Mouse (Mus musculus): ENCODE data around the gene Cdc42bpb. TPM values are rescaled to one million over a fixed set of nuclear protein-coding genes. Genes with fewer than 3 reads are reported as not detected.
A peak's percentile ranks its signal among the peaks of the same experiment; 100 is the strongest.

Gene Cdc42bpb
- polyA plus RNA-seq, 1 experiment from 2014 or later: 44.9 TPM

- no peak overlapping the region for H3K4me2 ChIP-seq
- H3K9ac ChIP-seq: no peak overlapping the region
- no peak for ATAC-seq (replicated peaks)
- no peak overlapping the region for H3K27ac ChIP-seq
- no peaks in the 10 kb centered on the region for H3K9me3 ChIP-seq
- H3K4me1 ChIP-seq: peaks cover 49% of the 10 kb centered on the region
- no peaks in the 10 kb centered on the region for H3K27me3 ChIP-seq (replicated peaks)
- no peaks in the 10 kb centered on the region for H3K36me3 ChIP-seq (replicated peaks)
- H3K4me3 ChIP-seq: no peak overlapping the region
- 90% methylated on average over 16 of the region's 16 CpGs for WGBS
Measured at GRCm38 (mm10) chr12:111360671-111361070, 16.8 kb downstream of the Cdc42bpb start.

GRCm38 (mm10) chr12:111356216-111356615 is 21.3 kb downstream of the Cdc42bpb start:
- Histone ChIP-seq H3K4me1 (peaks cover 59% of the 10 kb centered on the region), H3K9me3 (no peaks in the 10 kb centered on the region), H3K27ac (no peak overlapping the region), H3K9ac (no peak overlapping the region), H3K27me3 (replicated peaks) (no peaks in the 10 kb centered on the region), H3K4me3 (no peak overlapping the region), H3K36me3 (replicated peaks) (no peaks in the 10 kb centered on the region), H3K4me2 (no peak overlapping the region)
- WGBS: 89% methylated on average over 8 of the region's 8 CpGs
- no peak for ATAC-seq (replicated peaks)

- peaks cover 53% of the 10 kb centered on the region for H3K4me1 ChIP-seq
- ATAC-seq (replicated peaks): no peak
Measured at GRCm38 (mm10) chr12:111354142-111354541, 23.4 kb downstream of the Cdc42bpb start.

GRCm38 (mm10) chr12:111353439-111353915 is 24.0 kb downstream of the Cdc42bpb start:
- Histone ChIP-seq H3K27ac (peak overlapping the region; percentile 71), H3K4me1 (peaks cover 50% of the 10 kb centered on the region), H3K4me3 (no peak overlapping the region), H3K27me3 (replicated peaks) (no peaks in the 10 kb centered on the region), H3K4me2 (peak overlapping the region; percentile 31), H3K9me3 (no peaks in the 10 kb centered on the region), H3K36me3 (replicated peaks) (no peaks in the 10 kb centered on the region), H3K9ac (no peak overlapping the region)
- WGBS: 33% methylated on average over 15 of the region's 15 CpGs
- ATAC-seq (replicated peaks): peak; percentile 76

More at GRCm38 (mm10) chr12:111354142-111354541, 23.4 kb downstream of the Cdc42bpb start:
- Histone ChIP-seq H3K9me3 (no peaks in the 10 kb centered on the region), H3K27ac (peak overlapping the region; percentile 71), H3K27me3 (replicated peaks) (no peaks in the 10 kb centered on the region), H3K9ac (no peak overlapping the region), H3K4me3 (no peak overlapping the region), H3K4me2 (no peak overlapping the region), H3K36me3 (replicated peaks) (no peaks in the 10 kb centered on the region)
- 81% methylated on average over 5 of the region's 5 CpGs for WGBS

GRCm38 (mm10) chr12:111353008-111353407 is 24.5 kb downstream of the Cdc42bpb start:
- WGBS: 89% methylated on average over 11 of the region's 11 CpGs
- H3K4me1 ChIP-seq: peaks cover 45% of the 10 kb centered on the region
- H3K9me3 ChIP-seq: no peaks in the 10 kb centered on the region
- ATAC-seq (replicated peaks): no peak
- H3K27me3 ChIP-seq (replicated peaks): no peaks in the 10 kb centered on the region
- no peak overlapping the region for H3K9ac ChIP-seq
- H3K4me2 ChIP-seq: peak overlapping the region; percentile 31; the same call in 1 of the 2 replicates
- H3K27ac ChIP-seq: peak overlapping the region; percentile 71
- H3K36me3 ChIP-seq (replicated peaks): no peaks in the 10 kb centered on the region
- H3K4me3 ChIP-seq: no peak overlapping the region

- no peaks in the 10 kb centered on the region for H3K27me3 ChIP-seq (replicated peaks)
- peak overlapping the region; percentile 71 for H3K27ac ChIP-seq
- H3K4me2 ChIP-seq: no peak overlapping the region
- no peak overlapping the region for H3K9ac ChIP-seq
- ATAC-seq (replicated peaks): no peak
- no peak overlapping the region for H3K4me3 ChIP-seq
- WGBS: 88% methylated on average over 10 of the region's 10 CpGs
- peaks cover 40% of the 10 kb centered on the region for H3K4me1 ChIP-seq
- no peaks in the 10 kb centered on the region for H3K9me3 ChIP-seq
- H3K36me3 ChIP-seq (replicated peaks): no peaks in the 10 kb centered on the region
Measured at GRCm38 (mm10) chr12:111352520-111352919, 25.0 kb downstream of the Cdc42bpb start.

GRCm38 (mm10) chr12:111349540-111350231 is 27.8 kb downstream of the Cdc42bpb start:
- Histone ChIP-seq H3K4me2 (no peak overlapping the region), H3K27ac (no peak overlapping the region), H3K9me3 (no peaks in the 10 kb centered on the region), H3K27me3 (replicated peaks) (no peaks in the 10 kb centered on the region), H3K36me3 (replicated peaks) (no peaks in the 10 kb centered on the region), H3K4me3 (no peak overlapping the region), H3K9ac (no peak overlapping the region), H3K4me1 (peaks cover 21% of the 10 kb centered on the region)
- no peak for ATAC-seq (replicated peaks)
- WGBS: 94% methylated on average over 15 of the region's 15 CpGs

- H3K9ac ChIP-seq: no peak overlapping the region
- WGBS: 60% methylated on average over 1 of the region's 1 CpGs
- no peaks in the 10 kb centered on the region for H3K9me3 ChIP-seq
- H3K27ac ChIP-seq: no peak overlapping the region
- ATAC-seq (replicated peaks): no peak
- H3K27me3 ChIP-seq (replicated peaks): no peaks in the 10 kb centered on the region
- H3K36me3 ChIP-seq (replicated peaks): no peaks in the 10 kb centered on the region
- no peak overlapping the region for H3K4me2 ChIP-seq
- H3K4me1 ChIP-seq: no peaks in the 10 kb centered on the region; the same call in 1 of the 2 replicates
- H3K4me3 ChIP-seq: no peak overlapping the region
Measured at GRCm38 (mm10) chr12:111343956-111344355, 33.6 kb downstream of the Cdc42bpb start.

GRCm38 (mm10) chr12:111340692-111341091 is 36.8 kb downstream of the Cdc42bpb start:
- no peak overlapping the region for H3K4me3 ChIP-seq
- ATAC-seq (replicated peaks): no peak
- no peak overlapping the region for H3K4me2 ChIP-seq
- whole genome bisulfite sequencing: 85% methylated on average over 7 of the region's 7 CpGs
- H3K9ac ChIP-seq: no peak overlapping the region
- peaks cover 11% of the 10 kb centered on the region for H3K36me3 ChIP-seq (replicated peaks)
- H3K27me3 ChIP-seq (replicated peaks): no peaks in the 10 kb centered on the region
- no peaks in the 10 kb centered on the region for H3K4me1 ChIP-seq
- no peak overlapping the region for H3K27ac ChIP-seq
- no peaks in the 10 kb centered on the region for H3K9me3 ChIP-seq

GRCm38 (mm10) chr12:111337864-111338354 is 39.6 kb downstream of the Cdc42bpb start:
- WGBS: 82% methylated on average over 15 of the region's 15 CpGs
- Histone ChIP-seq H3K27ac (no peak overlapping the region), H3K4me3 (no peak overlapping the region), H3K9ac (no peak overlapping the region), H3K4me2 (no peak overlapping the region), H3K27me3 (replicated peaks) (no peaks in the 10 kb centered on the region), H3K4me1 (no peaks in the 10 kb centered on the region), H3K9me3 (no peaks in the 10 kb centered on the region), H3K36me3 (replicated peaks) (peaks cover 18% of the 10 kb centered on the region)
- no peak for ATAC-seq (replicated peaks)

- Histone ChIP-seq H3K27ac (no peak overlapping the region), H3K9me3 (no peaks in the 10 kb centered on the region), H3K9ac (no peak overlapping the region), H3K4me3 (no peak overlapping the region), H3K4me2 (no peak overlapping the region), H3K36me3 (replicated peaks) (peaks cover 21% of the 10 kb centered on the region), H3K4me1 (no peaks in the 10 kb centered on the region), H3K27me3 (replicated peaks) (no peaks in the 10 kb centered on the region)
- no peak for ATAC-seq (replicated peaks)
- 84% methylated on average over 15 of the region's 15 CpGs for WGBS
Measured at GRCm38 (mm10) chr12:111333020-111333605, 44.4 kb downstream of the Cdc42bpb start.

GRCm38 (mm10) chr12:111332443-111332842 is 45.1 kb downstream of the Cdc42bpb start:
- Histone ChIP-seq H3K4me1 (no peaks in the 10 kb centered on the region), H3K9me3 (no peaks in the 10 kb centered on the region), H3K4me3 (no peak overlapping the region), H3K36me3 (replicated peaks) (peaks cover 24% of the 10 kb centered on the region), H3K27me3 (replicated peaks) (no peaks in the 10 kb centered on the region), H3K9ac (no peak overlapping the region), H3K27ac (no peak overlapping the region), H3K4me2 (no peak overlapping the region)
- ATAC-seq (replicated peaks): no peak
- WGBS: 95% methylated on average over 11 of the region's 11 CpGs
